Mouse (Mus musculus) midbrain, embryonic 15.5 days (tissue): ENCODE data around the gene Cenpi. TPM values are rescaled to one million over a fixed set of nuclear protein-coding genes. Genes with fewer than 3 reads are reported as not detected.

Source experiments
- ATAC-seq: fragments of 200-750 bp; cut with Nextera tagmentation; replicated peaks from 2 replicates; pipeline ENCODE4 v1.8.0; 2017; ENCODE audit warnings: moderate TSS enrichment
- H3K27ac ChIP-seq: fragments of 300-500 bp; sonication (generic); 2 replicates; pipeline ENCODE4 v1.5.1; 2015; ENCODE audit warnings: mild to moderate bottlenecking, inconsistent platforms
- H3K27me3 ChIP-seq: fragments of 300-500 bp; sonication (generic); replicated peaks from 2 replicates; pipeline ENCODE4 v1.6.1; 2015; ENCODE audit warnings: inconsistent platforms
- H3K36me3 ChIP-seq: fragments of 300-500 bp; sonication (generic); replicated peaks from 2 replicates; pipeline ENCODE4 v1.6.1; 2015; ENCODE audit warnings: inconsistent platforms
- H3K4me1 ChIP-seq: fragments of 300-500 bp; sonication (generic); 2 replicates; pipeline ENCODE4 v1.6.1; 2015; ENCODE audit warnings: inconsistent platforms
- H3K4me2 ChIP-seq: fragments of 300-500 bp; sonication (generic); 2 replicates; pipeline ENCODE4 v1.6.1; 2015; ENCODE audit warnings: inconsistent platforms, mild to moderate bottlenecking, moderate library complexity
- H3K4me3 ChIP-seq: fragments of 300-500 bp; sonication (generic); 2 replicates; pipeline ENCODE4 v1.5.1; 2015; ENCODE audit warnings: mild to moderate bottlenecking, inconsistent platforms
- H3K9ac ChIP-seq: fragments of 300-500 bp; sonication (generic); 2 replicates; pipeline ENCODE4 v1.6.1; 2015; ENCODE audit warnings: mild to moderate bottlenecking, inconsistent platforms
- H3K9me3 ChIP-seq: fragments of 300-500 bp; sonication (generic); 2 replicates; pipeline ENCODE4 v1.6.1; 2016; ENCODE audit warnings: inconsistent platforms
- WGBS: fragments of 180-500 bp; shearing (Covaris S2); methylation state at CpG from one replicate; pipeline ENCODE4 v1.1.7; 2015; ENCODE audit warnings: mixed read lengths; 5-methylcytosine and 5-hydroxymethylcytosine counted together
- polyA plus RNA-seq: library from polyadenylated mRNA; unstranded; fragments of >200 nt; fragmentation: Nextera tagmentation; extraction: Ambion mirVana; gene quantifications from 2 replicates; pipeline ENCODE4 v1.2.1, GENCODE M21; 2015

The Cenpi gene
- polyA plus RNA-seq, 1 experiment from 2014 or later = 5.2 TPM

DNA sequence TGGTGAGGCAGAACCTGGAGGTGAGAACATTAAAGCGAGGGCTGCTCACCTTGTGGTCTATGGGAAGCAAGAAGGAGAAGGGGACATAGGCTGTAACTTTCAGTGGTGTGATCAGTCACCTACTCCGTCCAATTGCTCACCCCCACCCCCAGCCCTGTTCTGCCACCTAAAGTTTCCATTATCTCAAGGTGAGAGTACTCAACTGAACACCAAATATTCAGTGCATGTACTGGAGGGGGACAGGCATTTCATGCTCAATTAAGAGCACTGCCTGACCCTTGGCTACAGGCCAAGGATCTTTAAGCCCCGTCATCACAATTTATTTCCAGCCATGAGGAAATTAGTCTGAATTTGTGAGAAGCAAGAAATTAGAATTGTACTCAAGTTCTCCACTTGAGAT, 58.7 kb downstream of the Cenpi start:
- no peak overlapping the region for H3K9ac ChIP-seq
- 83% methylated on average over 3 of the region's 3 CpGs for WGBS
- H3K4me3 ChIP-seq = no peak overlapping the region
- H3K36me3 ChIP-seq = no peaks in the 10 kb centered on the region
- no peak overlapping the region for H3K27ac ChIP-seq
- no peaks in the 10 kb centered on the region for H3K27me3 ChIP-seq
- H3K9me3 ChIP-seq = no peaks in the 10 kb centered on the region
- H3K4me2 ChIP-seq = no peak overlapping the region
- no peak for ATAC-seq
- H3K4me1 ChIP-seq = no peaks in the 10 kb centered on the region

DNA sequence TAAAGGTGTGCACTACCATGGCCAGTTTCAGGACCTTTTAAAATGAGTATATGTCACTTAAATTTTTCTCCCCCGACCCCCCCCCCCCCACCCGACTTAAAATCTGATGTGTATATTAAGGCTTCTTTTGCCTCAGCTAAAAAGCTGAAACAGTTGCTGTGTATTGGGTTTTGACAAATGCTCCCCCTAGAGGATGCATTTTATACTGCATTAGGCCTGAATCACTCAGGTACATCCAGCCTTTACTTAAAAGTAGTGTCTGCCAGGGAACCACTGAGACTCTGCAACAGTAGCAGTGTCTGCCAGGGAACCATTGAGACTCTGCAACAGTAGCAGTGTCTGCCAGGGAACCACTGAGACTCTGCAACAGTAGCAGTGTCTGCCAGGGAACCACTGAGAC, 63.4 kb downstream of the Cenpi start:
- Histone ChIP-seq H3K9me3 (no peaks in the 10 kb centered on the region), H3K4me3 (no peak overlapping the region)
- WGBS = 11% methylated on average over 2 of the region's 2 CpGs

DNA sequence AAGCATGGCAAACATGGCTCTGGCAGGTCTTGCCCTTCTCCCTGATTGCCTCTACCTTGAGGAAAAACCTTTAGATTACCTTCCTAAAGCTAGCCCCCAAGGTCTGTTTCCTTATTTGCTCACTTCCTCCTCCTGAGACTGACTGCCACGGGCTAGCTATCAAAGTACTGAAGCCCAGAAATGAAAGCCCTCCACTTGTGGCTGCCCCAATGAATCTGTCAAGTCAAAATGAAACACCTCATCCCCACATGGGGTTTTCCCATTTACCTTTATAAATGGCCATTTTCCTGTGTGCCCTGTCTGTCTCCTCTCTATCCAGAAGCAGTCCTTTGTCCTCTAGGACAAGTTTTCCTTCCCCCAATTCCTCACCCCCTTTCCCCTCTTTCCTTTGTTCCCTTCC, 66.3 kb downstream of the Cenpi start:
- Histone ChIP-seq H3K4me3 (no peak overlapping the region), H3K9ac (no peak overlapping the region), H3K4me1 (no peaks in the 10 kb centered on the region), H3K9me3 (no peaks in the 10 kb centered on the region), H3K27me3 (no peaks in the 10 kb centered on the region), H3K4me2 (no peak overlapping the region), H3K36me3 (no peaks in the 10 kb centered on the region), H3K27ac (no peak overlapping the region)
- WGBS = 69% methylated on average over 1 of the region's 1 CpGs
- no peak for ATAC-seq

More for the DNA sequence above, 63.4 kb downstream of the Cenpi start:
- H3K4me2 ChIP-seq = no peak overlapping the region
- H3K36me3 ChIP-seq = no peaks in the 10 kb centered on the region
- H3K4me1 ChIP-seq = no peaks in the 10 kb centered on the region
- no peak overlapping the region for H3K27ac ChIP-seq
- H3K9ac ChIP-seq = no peak overlapping the region
- ATAC-seq = no peak
- H3K27me3 ChIP-seq = no peaks in the 10 kb centered on the region

DNA sequence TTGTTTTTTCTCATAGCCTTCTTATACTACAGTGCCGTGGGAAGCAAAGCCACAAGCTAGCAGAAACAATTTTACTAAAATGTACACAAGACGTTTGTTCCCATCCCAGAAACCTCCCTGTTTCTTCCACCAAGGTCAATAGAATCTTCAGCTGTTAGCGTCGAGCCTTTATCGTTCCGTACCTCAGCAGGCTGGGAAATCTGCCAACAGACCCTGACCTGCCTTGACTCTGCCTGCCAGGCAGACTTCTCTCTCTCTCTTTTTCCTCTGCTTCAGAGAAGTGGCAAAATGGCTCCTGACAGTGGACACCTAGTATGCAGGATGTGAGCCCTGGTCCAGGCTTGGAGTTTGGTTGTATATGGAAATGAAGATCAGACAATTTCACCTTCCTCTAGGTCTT, 77.0 kb downstream of the Cenpi start:
- no peak overlapping the region for H3K9ac ChIP-seq
- no peak overlapping the region for H3K27ac ChIP-seq
- H3K4me2 ChIP-seq = no peak overlapping the region
- no peaks in the 10 kb centered on the region for H3K36me3 ChIP-seq
- H3K27me3 ChIP-seq = no peaks in the 10 kb centered on the region
- no peak overlapping the region for H3K4me3 ChIP-seq
- ATAC-seq = no peak
- no peaks in the 10 kb centered on the region for H3K9me3 ChIP-seq
- whole genome bisulfite sequencing = 79% methylated on average over 6 of the region's 6 CpGs
- H3K4me1 ChIP-seq = no peaks in the 10 kb centered on the region

DNA sequence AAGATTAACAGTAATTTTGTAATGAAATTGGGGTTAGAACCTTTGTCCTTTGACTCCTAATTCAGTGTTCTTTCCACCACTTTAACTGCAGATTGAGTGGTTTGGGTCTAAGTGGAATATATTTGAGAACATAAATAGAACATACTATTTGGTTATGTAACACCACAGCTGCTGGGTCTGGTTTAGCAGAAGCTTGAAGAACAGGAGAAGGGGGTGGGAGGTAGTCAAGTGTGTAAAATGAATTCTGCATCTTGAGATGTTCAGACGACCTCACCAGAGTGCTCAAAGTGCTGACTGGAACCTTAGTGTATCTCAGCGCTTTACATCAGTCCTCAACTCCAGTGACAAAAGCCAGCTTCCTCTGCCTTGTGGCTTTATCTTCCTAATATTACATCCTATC, 91.1 kb downstream of the Cenpi start:
- H3K36me3 ChIP-seq = no peaks in the 10 kb centered on the region
- no peak overlapping the region for H3K9ac ChIP-seq
- no peak overlapping the region for H3K27ac ChIP-seq
- no peak overlapping the region for H3K4me2 ChIP-seq
- no peak for ATAC-seq
- no peaks in the 10 kb centered on the region for H3K4me1 ChIP-seq
- H3K9me3 ChIP-seq = no peaks in the 10 kb centered on the region
- H3K27me3 ChIP-seq = no peaks in the 10 kb centered on the region
- 80% methylated on average over 2 of the region's 2 CpGs for WGBS
- no peak overlapping the region for H3K4me3 ChIP-seq

DNA sequence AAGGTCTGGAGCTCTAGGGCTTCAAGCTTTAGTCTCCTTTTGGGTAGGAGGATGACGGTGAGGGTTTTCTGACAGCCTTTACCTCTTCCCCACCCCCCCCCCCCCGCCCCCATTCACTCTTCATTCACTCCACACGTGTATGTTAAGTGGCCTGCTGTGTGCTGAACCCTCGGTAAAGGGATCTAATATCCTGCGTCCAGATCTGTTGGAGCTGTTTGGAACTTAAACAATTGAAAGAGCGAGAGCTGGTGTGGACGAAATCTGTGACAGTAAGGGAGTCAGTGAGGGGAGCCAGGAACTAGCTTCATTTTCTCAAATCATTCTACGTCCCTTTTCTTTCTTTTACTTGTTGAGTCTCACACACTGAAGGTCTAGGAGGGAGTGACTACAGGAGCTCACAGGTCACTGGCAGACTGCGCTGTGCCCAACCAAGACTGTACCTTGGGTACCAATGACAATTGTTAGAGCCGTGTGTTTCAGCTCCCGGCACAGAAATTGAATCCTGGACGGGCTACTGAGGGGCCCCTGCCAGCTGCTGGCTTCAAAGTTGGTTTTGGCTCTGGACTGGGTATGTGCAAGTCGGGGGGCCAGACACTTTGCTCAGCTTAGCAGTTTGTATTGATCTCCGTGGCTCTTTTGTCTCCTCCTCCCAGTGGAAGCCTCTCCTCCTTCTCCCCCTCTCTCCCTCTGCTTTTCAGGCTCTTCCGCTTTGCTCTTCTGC, 96.1 kb downstream of the Cenpi start, which contains the start of gene Drp2:
Gene Drp2, plus strand, starts transcription at position 689 of the 721 bp plus-strand sequence.
- Histone ChIP-seq H3K9me3 (no peaks in the 10 kb centered on the region), H3K4me2 (peak within 1 kb of the TSS; percentile 54), H3K36me3 (no peaks in the 10 kb centered on the region), H3K4me1 (no peaks in the 10 kb centered on the region), H3K9ac (peak within 1 kb of the TSS; percentile 48), H3K27ac (peak within 1 kb of the TSS; percentile 83), H3K4me3 (peak within 1 kb of the TSS; percentile 43), H3K27me3 (no peaks in the 10 kb centered on the region)
- WGBS = 36% methylated on average over 15 of the region's 15 CpGs
- peak; percentile 79 for ATAC-seq

DNA sequence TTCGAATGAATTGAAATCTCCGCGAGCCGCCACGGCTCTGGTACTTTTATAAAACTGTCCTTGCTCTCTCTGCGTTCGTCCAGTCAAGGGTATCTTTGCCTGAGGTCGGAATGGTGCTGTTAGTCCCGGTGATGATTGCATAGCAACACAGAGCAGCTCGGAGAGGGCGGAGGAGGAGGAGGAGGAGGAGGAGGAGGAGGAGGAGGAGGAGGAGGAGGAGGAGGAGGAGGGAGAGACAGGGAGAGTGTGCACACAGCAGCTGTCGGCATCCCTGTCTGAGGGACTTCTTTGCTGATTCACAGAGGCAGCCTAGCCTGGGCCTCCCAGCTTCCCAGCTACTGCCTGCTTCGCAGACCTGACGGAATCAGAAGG, 96.7 kb downstream of the Cenpi start:
- peak overlapping the region; percentile 54 for H3K4me2 ChIP-seq

DNA sequence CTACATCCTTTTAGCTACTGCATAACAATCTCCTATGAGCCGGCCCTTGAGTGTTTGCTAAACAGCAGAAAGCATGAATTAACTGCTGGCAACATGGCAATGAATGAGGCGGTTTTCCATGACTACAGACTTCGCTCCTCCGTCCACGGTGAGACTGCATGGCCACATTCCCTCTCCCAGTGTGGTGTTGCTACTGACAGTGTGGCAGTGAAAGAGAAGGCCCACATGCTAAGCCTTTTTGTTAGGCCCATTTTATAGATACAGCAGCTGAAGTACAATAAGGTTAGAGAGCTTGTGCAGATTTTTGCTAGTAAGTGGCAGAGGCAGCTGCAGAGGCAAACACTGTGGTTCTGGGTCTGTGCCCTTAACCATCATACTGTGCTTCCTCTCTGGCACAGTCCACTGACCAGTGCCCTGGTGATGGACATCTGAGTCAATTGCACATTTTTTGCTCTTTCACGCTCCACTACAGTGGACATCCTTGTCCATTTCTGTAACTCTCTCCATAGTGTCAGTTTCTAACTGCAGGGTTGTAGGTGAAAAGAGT, 101.5 kb downstream of the Cenpi start:
- no peak overlapping the region for H3K4me2 ChIP-seq
- ATAC-seq = no peak
- H3K9ac ChIP-seq = no peak overlapping the region
- H3K27me3 ChIP-seq = no peaks in the 10 kb centered on the region
- no peak overlapping the region for H3K27ac ChIP-seq
- 69% methylated on average over 6 of the region's 6 CpGs for WGBS
- H3K4me1 ChIP-seq = no peaks in the 10 kb centered on the region
- no peaks in the 10 kb centered on the region for H3K36me3 ChIP-seq
- no peak overlapping the region for H3K4me3 ChIP-seq
- H3K9me3 ChIP-seq = no peaks in the 10 kb centered on the region

More for the DNA sequence above, 96.7 kb downstream of the Cenpi start:
- 28% methylated on average over 13 of the region's 14 CpGs for WGBS
- Histone ChIP-seq H3K9ac (peak overlapping the region; percentile 48), H3K27me3 (no peaks in the 10 kb centered on the region), H3K9me3 (no peaks in the 10 kb centered on the region), H3K36me3 (no peaks in the 10 kb centered on the region), H3K4me1 (no peaks in the 10 kb centered on the region), H3K4me3 (peak overlapping the region; percentile 43), H3K27ac (peak overlapping the region; percentile 83)
- peak; percentile 87 for ATAC-seq

DNA sequence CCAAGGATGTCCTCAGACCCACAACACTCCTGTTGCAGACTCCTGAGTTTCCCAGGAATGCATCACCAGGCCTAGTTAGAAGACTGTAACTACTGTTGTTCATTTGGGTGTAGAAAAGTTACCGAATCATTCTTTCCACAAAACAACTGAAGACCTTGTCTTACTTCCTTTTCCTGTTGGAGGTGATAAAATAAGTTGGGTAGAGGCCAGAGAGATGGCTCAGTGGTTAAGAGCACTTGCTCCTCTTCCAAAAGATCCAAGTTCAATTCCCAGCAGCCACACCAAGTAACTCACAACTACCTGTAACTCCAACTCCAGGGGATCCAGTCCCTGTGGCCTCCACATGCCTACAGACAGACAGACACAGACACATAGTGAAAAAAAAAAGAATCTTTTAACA, 104.2 kb downstream of the Cenpi start:
- Histone ChIP-seq H3K27ac (no peak overlapping the region), H3K9ac (no peak overlapping the region), H3K36me3 (no peaks in the 10 kb centered on the region), H3K4me2 (no peak overlapping the region), H3K4me3 (no peak overlapping the region), H3K27me3 (no peaks in the 10 kb centered on the region), H3K9me3 (no peaks in the 10 kb centered on the region), H3K4me1 (no peaks in the 10 kb centered on the region)
- 93% methylated on average over 1 of the region's 1 CpGs for WGBS
- ATAC-seq = no peak

Other genes starting within 250 kb of the Cenpi start
- 64.5 and 70.5 TPM in 2 replicates for gene Cstf2, start 248.9 kb upstream of the Cenpi start, polyA plus RNA-seq
- gene Xkrx, start 146.0 kb upstream of the Cenpi start, polyA plus RNA-seq = 1.0 and 1.2 TPM in 2 replicates
- gene Arl13a, start 120.6 kb upstream of the Cenpi start, polyA plus RNA-seq = not detected in 2 replicates
- gene Nox1, start 86.1 kb upstream of the Cenpi start, polyA plus RNA-seq = 0.10 and 0.14 TPM in 2 replicates
- 4.8 and 5.5 TPM in 2 replicates for gene Trmt2b, start 31.1 kb upstream of the Cenpi start, polyA plus RNA-seq
- gene Tmem35a, start 12.9 kb upstream of the Cenpi start, polyA plus RNA-seq = 116 and 120 TPM in 2 replicates
- 23.1 and 27.0 TPM in 2 replicates for gene Drp2, start 96.5 kb downstream of the Cenpi start, polyA plus RNA-seq
- gene Taf7l, start 168.4 kb downstream of the Cenpi start, polyA plus RNA-seq = 0.31 and 0.41 TPM in 2 replicates
- 37.8 and 38.1 TPM in 2 replicates for gene Timm8a1, start 233.8 kb downstream of the Cenpi start, polyA plus RNA-seq